Mouse (Mus musculus): ENCODE data around the gene Tro.

Tro gene

DNA sequence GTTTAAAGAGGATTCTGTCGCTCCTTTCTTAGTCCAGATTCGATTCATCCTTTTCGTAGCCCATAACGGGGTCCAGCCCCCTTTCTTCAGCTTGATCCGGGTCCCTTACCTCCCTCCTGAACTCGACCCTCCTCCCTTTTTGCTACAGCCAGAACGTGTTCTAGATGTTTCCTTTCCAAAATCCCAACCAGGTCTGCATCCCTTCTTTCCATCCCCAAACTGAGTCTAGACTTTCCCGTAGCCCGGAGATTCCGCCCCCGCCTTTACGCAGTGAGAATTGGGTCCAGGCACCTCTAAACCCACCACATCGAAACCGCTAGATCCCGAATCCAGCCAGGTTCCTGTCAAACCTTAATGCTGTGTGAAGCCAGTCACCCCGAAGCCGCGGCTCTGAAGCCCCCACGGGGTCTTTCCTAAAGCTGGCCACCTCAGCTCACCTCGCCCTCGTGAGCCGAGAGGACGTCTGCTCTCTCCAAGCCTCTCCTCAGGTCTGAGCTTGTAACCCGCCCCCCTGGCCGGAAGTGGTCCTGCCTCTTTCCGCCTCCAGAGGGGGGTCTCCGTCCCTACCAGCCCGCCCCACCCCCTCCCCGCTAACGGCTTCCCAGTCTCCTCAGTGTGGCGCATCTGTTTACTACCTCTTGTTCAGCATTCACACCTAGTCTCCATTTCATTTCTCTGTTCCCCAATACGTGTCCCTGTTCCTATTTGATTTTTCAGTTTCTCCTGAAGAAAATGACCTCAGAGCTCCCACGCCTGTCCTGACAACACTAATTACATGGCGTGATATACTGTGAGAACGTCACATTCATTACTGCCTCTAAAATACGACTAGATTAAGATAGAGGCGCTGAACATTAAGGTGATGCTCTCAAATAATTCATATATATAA is at the start of gene Tro:
Gene Tro (minus strand): TSS at position 676 of the 889 bp plus-strand sequence.
- ATAC-seq (ENCODE audit: insufficient number of reproducible peaks, low FRiP score, low TSS enrichment), result peak; percentile 85

DNA sequence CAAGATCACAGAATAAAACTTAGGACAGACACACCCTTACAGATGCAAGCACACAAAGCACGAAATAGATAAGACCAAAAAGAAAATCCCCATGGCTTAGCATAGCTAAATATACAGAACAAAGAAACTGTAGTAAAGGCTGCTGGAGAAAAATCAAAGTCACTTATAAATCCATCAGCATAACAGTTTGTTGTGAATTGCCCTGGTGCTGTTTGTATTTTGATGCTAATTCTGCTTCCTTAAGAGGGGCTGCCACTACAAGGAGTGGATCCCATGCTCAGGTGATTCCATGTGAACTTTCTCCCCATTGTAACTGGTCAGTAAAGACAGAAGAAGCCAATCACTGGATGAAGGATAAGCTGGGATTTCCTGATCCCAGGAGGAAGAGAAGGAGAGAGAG is 20.1 kb upstream of the Tro start:
- ATAC-seq (ENCODE audit: insufficient number of reproducible peaks, low FRiP score, low TSS enrichment), result no peak

DNA sequence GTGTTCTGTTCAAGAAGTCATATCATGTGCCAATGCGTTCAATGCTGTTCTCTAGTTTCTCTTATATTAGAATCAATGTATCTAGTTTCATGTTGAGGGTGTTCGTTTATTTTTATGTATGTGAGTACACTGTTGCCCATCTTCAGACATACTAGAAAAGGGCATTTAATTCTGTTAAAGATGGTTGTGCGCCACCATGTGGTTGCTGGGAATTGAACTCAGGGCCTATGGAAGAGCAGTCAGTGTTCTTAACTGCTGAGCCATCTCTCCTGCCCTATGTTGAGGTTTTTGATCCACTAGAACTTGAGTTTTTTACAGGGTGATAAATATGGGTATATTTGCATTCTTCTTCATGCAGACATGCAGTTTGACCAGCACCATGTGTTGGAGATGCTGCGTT is 5.4 kb upstream of the Tro start:
- no peak for ATAC-seq (ENCODE audit: insufficient number of reproducible peaks, low FRiP score, low TSS enrichment)

DNA sequence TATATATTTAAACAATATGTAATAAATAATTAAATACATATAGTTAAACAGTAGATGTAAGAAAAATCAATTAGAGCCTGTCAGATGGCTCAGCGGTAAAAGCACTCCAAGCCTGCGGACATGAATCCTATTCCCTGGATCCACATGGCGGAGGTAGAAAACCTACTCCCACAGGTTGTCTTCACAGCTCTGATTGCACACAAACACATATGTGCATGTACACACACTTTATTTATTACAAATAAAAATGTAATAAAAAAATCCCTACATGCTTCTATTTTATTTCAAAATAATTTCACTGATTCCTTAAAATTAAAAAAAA is 375 bp upstream of the Tro start:
- no peak for ATAC-seq (ENCODE audit: insufficient number of reproducible peaks, low FRiP score, low TSS enrichment)

DNA sequence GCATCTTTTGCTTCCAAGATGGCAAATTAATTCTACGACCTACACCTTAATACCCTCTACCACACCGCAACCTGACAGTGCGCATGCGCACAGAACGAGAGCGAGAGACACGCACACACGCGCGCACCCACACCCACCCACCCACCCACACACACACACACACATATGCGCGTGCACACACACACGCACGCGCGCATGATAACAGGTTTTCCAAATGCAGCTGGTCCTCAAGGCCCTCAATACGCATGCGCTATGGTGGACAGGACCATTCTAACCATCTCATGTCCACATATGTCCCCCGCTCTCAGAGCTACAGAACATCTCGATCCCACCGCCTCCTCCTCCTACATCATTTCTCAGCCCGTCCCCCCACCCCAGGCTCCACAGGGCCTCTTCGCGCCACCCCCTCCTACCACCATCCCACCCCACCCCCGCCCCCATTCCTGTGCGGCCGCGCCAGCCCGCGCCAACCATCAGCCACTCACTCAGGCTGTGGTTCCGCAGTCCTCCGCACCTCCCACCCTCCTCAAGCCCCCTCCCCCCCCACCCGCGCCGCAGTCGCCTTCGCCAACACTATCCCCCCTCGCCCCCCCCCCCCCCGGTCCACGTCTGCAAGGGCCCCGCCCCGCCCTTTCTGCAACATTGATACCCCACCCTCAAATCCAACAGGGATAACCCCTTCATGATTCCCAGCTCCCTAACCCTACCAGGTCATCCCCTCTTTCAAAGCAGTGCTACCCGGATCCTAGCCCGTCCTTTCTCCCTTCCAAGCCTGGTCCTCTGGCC is 1.1 kb downstream of the Tro start:
- peak; percentile 49; the same call in 1 of the 2 replicates for ATAC-seq (ENCODE audit: insufficient number of reproducible peaks, low FRiP score, low TSS enrichment)

DNA sequence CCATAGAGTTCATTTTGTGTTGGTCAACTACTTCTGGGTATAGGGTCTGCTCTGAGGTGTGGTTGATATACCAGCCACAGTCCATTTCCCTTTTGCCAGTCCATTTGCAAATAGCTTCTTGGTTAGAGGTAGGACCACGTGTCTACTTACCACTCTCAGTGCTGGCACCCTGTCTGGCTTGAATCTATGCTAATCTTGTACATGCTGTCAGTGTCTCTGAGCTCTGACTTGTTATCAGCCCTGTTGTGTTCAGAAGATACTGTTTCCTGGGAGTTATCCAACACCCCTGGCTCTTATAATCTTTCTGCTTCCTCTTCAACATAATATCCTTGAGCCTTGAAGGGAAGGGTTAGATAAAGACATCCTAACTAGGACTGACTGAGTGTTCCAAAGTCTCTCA is 21.0 kb downstream of the Tro start:
- ATAC-seq (ENCODE audit: insufficient number of reproducible peaks, low FRiP score, low TSS enrichment), result no peak

DNA sequence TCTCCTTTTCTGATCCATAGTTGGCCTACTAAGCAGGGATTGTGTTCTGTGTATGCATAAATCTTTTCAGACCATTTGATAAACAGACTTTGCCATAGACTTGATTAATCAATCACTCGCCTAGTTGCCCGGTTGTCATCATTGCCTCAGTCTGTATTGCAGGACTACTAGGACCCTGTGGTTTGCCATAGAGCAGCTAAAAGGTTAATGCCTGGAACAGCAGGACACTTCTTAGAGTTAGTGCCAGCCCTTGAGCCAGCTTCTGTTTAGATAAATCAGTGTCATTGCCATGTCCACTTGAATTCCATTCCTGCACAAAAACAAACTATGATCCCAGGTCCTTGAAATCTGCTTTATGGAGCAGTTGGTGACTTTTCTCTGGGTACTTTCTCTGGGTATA is 58.5 kb downstream of the Tro start:
- ATAC-seq (ENCODE audit: insufficient number of reproducible peaks, low FRiP score, low TSS enrichment), result no peak

Measured in cerebellum, adult (tissue).